Mouse (Mus musculus) heart, embryonic 14.5 days (tissue): ENCODE results near the gene Thsd4. TPM values are rescaled to one million over a fixed set of nuclear protein-coding genes. Genes with fewer than 3 reads are reported as not detected.

Source experiments
- ATAC-seq: fragments of 200-750 bp; cut with Nextera tagmentation; 2 replicates; pipeline ENCODE4 v1.8.0; 2017; ENCODE audit warnings: low read depth, moderate TSS enrichment; ENCODE audit not compliant: insufficient number of reproducible peaks, insufficient read depth, low FRiP score
- H3K27ac ChIP-seq, 2 experiments: fragments of 200-500 bp in 1 of 2; fragments of 300-500 bp in 1 of 2; sonication (generic) in 1 of 2; replicated peaks in 1 of 2; 2 replicates each; pipeline ENCODE4 v1.5.1; 2012 to 2014; ENCODE audit warnings: low read depth in 2 of 2, low read length in 2 of 2, control low read depth in 1 of 2, mild to moderate bottlenecking in 1 of 2, mixed read lengths in 1 of 2; ENCODE audit not compliant: control insufficient read depth in 1 of 2, insufficient read depth in 1 of 2
- H3K27me3 ChIP-seq: fragments of 300-500 bp; sonication (generic); 2 replicates; pipeline ENCODE4 v1.6.1; 2014; ENCODE audit warnings: mild to moderate bottlenecking, low read length, control low read depth; ENCODE audit not compliant: control insufficient read depth, insufficient read depth
- H3K36me3 ChIP-seq: fragments of 300-500 bp; sonication (generic); 2 replicates; pipeline ENCODE4 v1.6.1; 2014; ENCODE audit warnings: mild to moderate bottlenecking, control low read depth, low read length, mixed read lengths; ENCODE audit not compliant: control insufficient read depth, insufficient read depth
- H3K4me1 ChIP-seq, 2 experiments: fragments of 200-500 bp in 1 of 2; fragments of 300-500 bp in 1 of 2; sonication (generic) in 1 of 2; 2 replicates each; pipeline ENCODE4 v1.6.1; 2012 to 2014; ENCODE audit warnings: low read length in 2 of 2, control low read depth in 1 of 2, mixed read lengths in 1 of 2; ENCODE audit not compliant: control insufficient read depth in 2 of 2, insufficient read depth in 2 of 2
- H3K4me2 ChIP-seq: fragments of 300-500 bp; sonication (generic); 2 replicates; pipeline ENCODE4 v1.6.1; 2014; ENCODE audit warnings: mild to moderate bottlenecking, low read length
- H3K4me3 ChIP-seq, 2 experiments: fragments of 200-500 bp in 1 of 2; fragments of 300-500 bp in 1 of 2; sonication (generic) in 1 of 2; 2 replicates each; pipeline ENCODE4 v1.5.1; 2012 to 2014; ENCODE audit warnings: low read length in 2 of 2, mild to moderate bottlenecking in 2 of 2, control low read depth in 1 of 2, low read depth in 1 of 2, moderate library complexity in 1 of 2; ENCODE audit not compliant: control insufficient read depth in 1 of 2, insufficient read depth in 1 of 2
- H3K9ac ChIP-seq: fragments of 300-500 bp; sonication (generic); 2 replicates; pipeline ENCODE4 v1.6.1; 2014; ENCODE audit warnings: mild to moderate bottlenecking, low read length
- H3K9me3 ChIP-seq: fragments of 300-500 bp; sonication (generic); 2 replicates; pipeline ENCODE4 v1.6.1; 2016; ENCODE audit warnings: low read length, control low read depth; ENCODE audit not compliant: control insufficient read depth
- WGBS: fragments of 180-500 bp; shearing (Covaris S2); extraction: QIAGEN DNeasy Blood & Tissue Kit; methylation state at CpG from one replicate; pipeline ENCODE4 v1.1.7; 2014; 5-methylcytosine and 5-hydroxymethylcytosine counted together
- polyA plus RNA-seq: library from polyadenylated mRNA; unstranded; fragments of >200 nt; fragmentation: Nextera tagmentation; extraction: Ambion mirVana; gene quantifications from 2 replicates; pipeline ENCODE4 v1.2.1, GENCODE M21; 2014

Gene Thsd4
- polyA plus RNA-seq, 1 experiment from 2014 or later: 9.5 TPM

GRCm38 (mm10) chr9:60262515-60263140 lies 259.2 kb downstream of the Thsd4 start:
- no peak for ATAC-seq

GRCm38 (mm10) chr9:60259626-60260025 lies 262.2 kb downstream of the Thsd4 start:
- Histone ChIP-seq H3K27me3 (no peaks in the 10 kb centered on the region), H3K27ac (no peak overlapping the region), H3K9me3 (no peaks in the 10 kb centered on the region), H3K9ac (no peak overlapping the region), H3K4me2 (no peak overlapping the region), H3K4me1 (peaks cover 0 to 5% of the 10 kb centered on the region in 2 experiments; a peak in 1 of 4 replicates), H3K4me3 (no peak overlapping the region), H3K36me3 (no peaks in the 10 kb centered on the region)
- ATAC-seq: no peak
- WGBS: 77% methylated on average over 13 of the region's 13 CpGs

More at GRCm38 (mm10) chr9:60262515-60263140, 259.2 kb downstream of the Thsd4 start:
- Histone ChIP-seq H3K9me3 (no peaks in the 10 kb centered on the region), H3K27me3 (no peaks in the 10 kb centered on the region), H3K36me3 (no peaks in the 10 kb centered on the region), H3K4me3 (no peak overlapping the region), H3K4me1 (peaks cover 0 to 6% of the 10 kb centered on the region in 2 experiments; a peak in 1 of 4 replicates), H3K9ac (no peak overlapping the region), H3K4me2 (no peak overlapping the region), H3K27ac (no peak overlapping the region)
- 64% methylated on average over 6 of the region's 6 CpGs for WGBS

- Histone ChIP-seq H3K4me2 (no peak overlapping the region), H3K4me1 (no peaks in the 10 kb centered on the region), H3K9ac (no peak overlapping the region), H3K36me3 (no peaks in the 10 kb centered on the region), H3K9me3 (no peaks in the 10 kb centered on the region), H3K27me3 (no peaks in the 10 kb centered on the region), H3K4me3 (no peak overlapping the region), H3K27ac (no peak overlapping the region)
- ATAC-seq: no peak
- WGBS: 63% methylated on average over 3 of the region's 3 CpGs
These were observed 270.1 kb downstream of the Thsd4 start for GRCm38 (mm10) chr9:60251765-60252164.

- ATAC-seq: no peak
- Histone ChIP-seq H3K4me1 (no peaks in the 10 kb centered on the region), H3K9me3 (no peaks in the 10 kb centered on the region), H3K27me3 (no peaks in the 10 kb centered on the region), H3K36me3 (no peaks in the 10 kb centered on the region), H3K27ac (no peak overlapping the region), H3K4me3 (no peak overlapping the region), H3K9ac (no peak overlapping the region), H3K4me2 (no peak overlapping the region)
These were observed 271.4 kb downstream of the Thsd4 start for GRCm38 (mm10) chr9:60250403-60250802.

- 46% methylated on average over 3 of the region's 3 CpGs for WGBS
- Histone ChIP-seq H3K9ac (no peak overlapping the region), H3K27ac (no peak overlapping the region), H3K4me1 (no peaks in the 10 kb centered on the region), H3K4me2 (no peak overlapping the region), H3K27me3 (no peaks in the 10 kb centered on the region), H3K36me3 (no peaks in the 10 kb centered on the region), H3K9me3 (no peaks in the 10 kb centered on the region), H3K4me3 (no peak overlapping the region)
- no peak for ATAC-seq
These were observed 273.8 kb downstream of the Thsd4 start for GRCm38 (mm10) chr9:60247998-60248397.

- 3% methylated on average over 5 of the region's 5 CpGs for WGBS
- H3K27ac ChIP-seq: no peak overlapping the region
- no peak overlapping the region for H3K9ac ChIP-seq
- H3K9me3 ChIP-seq: no peaks in the 10 kb centered on the region
- H3K4me1 ChIP-seq: no peaks in the 10 kb centered on the region
- no peak overlapping the region for H3K4me2 ChIP-seq
- ATAC-seq: no peak
- no peaks in the 10 kb centered on the region for H3K27me3 ChIP-seq
- no peak overlapping the region for H3K4me3 ChIP-seq
- no peaks in the 10 kb centered on the region for H3K36me3 ChIP-seq
These were observed 276.9 kb downstream of the Thsd4 start for GRCm38 (mm10) chr9:60244943-60245342.

- Histone ChIP-seq H3K9ac (no peak overlapping the region), H3K4me3 (no peak overlapping the region), H3K4me2 (no peak overlapping the region), H3K27me3 (no peaks in the 10 kb centered on the region), H3K4me1 (no peaks in the 10 kb centered on the region), H3K36me3 (no peaks in the 10 kb centered on the region), H3K27ac (no peak overlapping the region), H3K9me3 (no peaks in the 10 kb centered on the region)
- ATAC-seq: no peak
- WGBS: 66% methylated on average over 6 of the region's 6 CpGs
These were observed 278.3 kb downstream of the Thsd4 start for GRCm38 (mm10) chr9:60243503-60243902.

- no peak for ATAC-seq
- Histone ChIP-seq H3K27ac (no peak overlapping the region), H3K9ac (no peak overlapping the region), H3K36me3 (no peaks in the 10 kb centered on the region), H3K4me3 (no peak overlapping the region), H3K27me3 (no peaks in the 10 kb centered on the region), H3K4me2 (no peak overlapping the region), H3K9me3 (no peaks in the 10 kb centered on the region), H3K4me1 (no peaks in the 10 kb centered on the region)
- 33% methylated on average over 4 of the region's 4 CpGs for WGBS
These were observed 284.2 kb downstream of the Thsd4 start for GRCm38 (mm10) chr9:60237667-60238066.
